Mouse (Mus musculus): ENCODE measurements around the gene Gm17428. TPM values are rescaled to one million over a fixed set of nuclear protein-coding genes. Genes with fewer than 3 reads are reported as not detected.

Gm17428 gene
- polyA plus RNA-seq, 1 experiment, result not detected

GRCm38 (mm10) chr14:55003878-55004855 is 27.4 kb downstream of the Gm17428 start:
- Histone ChIP-seq H3K36me3 (ENCODE audit: control insufficient read depth, insufficient read depth, low read length) (no peaks in the 10 kb centered on the region), H3K27me3 (ENCODE audit: control insufficient read depth, insufficient read depth, low read length) (no peaks in the 10 kb centered on the region), H3K27ac (ENCODE audit: control insufficient read depth, insufficient read depth, low read depth, low read length) (peak overlapping the region; percentile 67), H3K4me3 (ENCODE audit: control insufficient read depth, low read depth, low read length) (no peak overlapping the region), H3K4me1 (ENCODE audit: control insufficient read depth, insufficient read depth, low read length) (peaks cover 6% of the 10 kb centered on the region)
- TF ChIP-seq POLR2A (IDR thresholded peaks at IDR 0.05; ENCODE audit: control insufficient read depth, low read depth, low read length) (no peak), CTCF (IDR thresholded peaks at IDR 0.05; ENCODE audit: control insufficient read depth, insufficient read depth, insufficient replicate concordance, low read depth, low read length) (no peak)

- H3K27ac ChIP-seq (ENCODE audit: control insufficient read depth, insufficient read depth, low read depth, low read length), result no peak overlapping the region
- no peaks in the 10 kb centered on the region for H3K36me3 ChIP-seq (ENCODE audit: control insufficient read depth, insufficient read depth, low read length)
Observed at GRCm38 (mm10) chr14:55005506-55005905, 28.8 kb downstream of the Gm17428 start.

GRCm38 (mm10) chr14:55005967-55006366 is 29.2 kb downstream of the Gm17428 start:
- TF ChIP-seq CTCF (IDR thresholded peaks at IDR 0.05; ENCODE audit: control insufficient read depth, insufficient read depth, insufficient replicate concordance, low read depth, low read length) (no peak), POLR2A (IDR thresholded peaks at IDR 0.05; ENCODE audit: control insufficient read depth, low read depth, low read length) (no peak)

More at GRCm38 (mm10) chr14:55005506-55005905, 28.8 kb downstream of the Gm17428 start:
- H3K4me1 ChIP-seq (ENCODE audit: control insufficient read depth, insufficient read depth, low read length), result peaks cover 6% of the 10 kb centered on the region
- H3K4me3 ChIP-seq (ENCODE audit: control insufficient read depth, low read depth, low read length), result no peak overlapping the region
- no peaks in the 10 kb centered on the region for H3K27me3 ChIP-seq (ENCODE audit: control insufficient read depth, insufficient read depth, low read length)
- no peak for TF ChIP-seq POLR2A (IDR thresholded peaks at IDR 0.05; ENCODE audit: control insufficient read depth, low read depth, low read length)
- TF ChIP-seq CTCF (IDR thresholded peaks at IDR 0.05; ENCODE audit: control insufficient read depth, insufficient read depth, insufficient replicate concordance, low read depth, low read length), result no peak

GRCm38 (mm10) chr14:55006541-55006940 is 29.8 kb downstream of the Gm17428 start:
- TF ChIP-seq CTCF (IDR thresholded peaks at IDR 0.05; ENCODE audit: control insufficient read depth, insufficient read depth, insufficient replicate concordance, low read depth, low read length) (no peak), POLR2A (IDR thresholded peaks at IDR 0.05; ENCODE audit: control insufficient read depth, low read depth, low read length) (no peak)
- H3K4me1 ChIP-seq (ENCODE audit: control insufficient read depth, insufficient read depth, low read length), result peaks cover 6% of the 10 kb centered on the region
- no peaks in the 10 kb centered on the region for H3K36me3 ChIP-seq (ENCODE audit: control insufficient read depth, insufficient read depth, low read length)
- H3K4me3 ChIP-seq (ENCODE audit: control insufficient read depth, low read depth, low read length), result no peak overlapping the region
- H3K27me3 ChIP-seq (ENCODE audit: control insufficient read depth, insufficient read depth, low read length), result no peaks in the 10 kb centered on the region
- H3K27ac ChIP-seq (ENCODE audit: control insufficient read depth, insufficient read depth, low read depth, low read length), result no peak overlapping the region

More at GRCm38 (mm10) chr14:55005967-55006366, 29.2 kb downstream of the Gm17428 start:
- Histone ChIP-seq H3K27ac (ENCODE audit: control insufficient read depth, insufficient read depth, low read depth, low read length) (no peak overlapping the region), H3K36me3 (ENCODE audit: control insufficient read depth, insufficient read depth, low read length) (no peaks in the 10 kb centered on the region), H3K4me1 (ENCODE audit: control insufficient read depth, insufficient read depth, low read length) (peaks cover 6% of the 10 kb centered on the region), H3K4me3 (ENCODE audit: control insufficient read depth, low read depth, low read length) (no peak overlapping the region), H3K27me3 (ENCODE audit: control insufficient read depth, insufficient read depth, low read length) (no peaks in the 10 kb centered on the region)

- Histone ChIP-seq H3K4me1 (ENCODE audit: control insufficient read depth, insufficient read depth, low read length) (peaks cover 5% of the 10 kb centered on the region), H3K27ac (ENCODE audit: control insufficient read depth, insufficient read depth, low read depth, low read length) (no peak overlapping the region), H3K4me3 (ENCODE audit: control insufficient read depth, low read depth, low read length) (no peak overlapping the region), H3K36me3 (ENCODE audit: control insufficient read depth, insufficient read depth, low read length) (no peaks in the 10 kb centered on the region), H3K27me3 (ENCODE audit: control insufficient read depth, insufficient read depth, low read length) (no peaks in the 10 kb centered on the region)
- TF ChIP-seq POLR2A (IDR thresholded peaks at IDR 0.05; ENCODE audit: control insufficient read depth, low read depth, low read length) (no peak), CTCF (IDR thresholded peaks at IDR 0.05; ENCODE audit: control insufficient read depth, insufficient read depth, insufficient replicate concordance, low read depth, low read length) (no peak)
Observed at GRCm38 (mm10) chr14:55007120-55007908, 30.6 kb downstream of the Gm17428 start.

GRCm38 (mm10) chr14:55008417-55008816 is 31.7 kb downstream of the Gm17428 start:
- Histone ChIP-seq H3K36me3 (ENCODE audit: control insufficient read depth, insufficient read depth, low read length) (no peaks in the 10 kb centered on the region), H3K4me3 (ENCODE audit: control insufficient read depth, low read depth, low read length) (no peak overlapping the region), H3K27me3 (ENCODE audit: control insufficient read depth, insufficient read depth, low read length) (no peaks in the 10 kb centered on the region), H3K4me1 (ENCODE audit: control insufficient read depth, insufficient read depth, low read length) (peaks cover under 1% of the 10 kb centered on the region), H3K27ac (ENCODE audit: control insufficient read depth, insufficient read depth, low read depth, low read length) (no peak overlapping the region)
- TF ChIP-seq CTCF (IDR thresholded peaks at IDR 0.05; ENCODE audit: control insufficient read depth, insufficient read depth, insufficient replicate concordance, low read depth, low read length) (no peak), POLR2A (IDR thresholded peaks at IDR 0.05; ENCODE audit: control insufficient read depth, low read depth, low read length) (no peak)

- Histone ChIP-seq H3K36me3 (ENCODE audit: control insufficient read depth, insufficient read depth, low read length) (no peaks in the 10 kb centered on the region), H3K4me3 (ENCODE audit: control insufficient read depth, low read depth, low read length) (no peak overlapping the region), H3K4me1 (ENCODE audit: control insufficient read depth, insufficient read depth, low read length) (peaks cover 4% of the 10 kb centered on the region), H3K27ac (ENCODE audit: control insufficient read depth, insufficient read depth, low read depth, low read length) (no peak overlapping the region), H3K27me3 (ENCODE audit: control insufficient read depth, insufficient read depth, low read length) (no peaks in the 10 kb centered on the region)
- TF ChIP-seq CTCF (IDR thresholded peaks at IDR 0.05; ENCODE audit: control insufficient read depth, insufficient read depth, insufficient replicate concordance, low read depth, low read length) (peak; percentile 63; the same call in 1 of the 2 replicates), POLR2A (IDR thresholded peaks at IDR 0.05; ENCODE audit: control insufficient read depth, low read depth, low read length) (no peak)
Observed at GRCm38 (mm10) chr14:55011116-55011515, 34.4 kb downstream of the Gm17428 start.

Measured in testis, adult 2 months (tissue).